Comparison of ENCODE assay signal across 8 mouse cellular contexts in genomic region chr5:36988124-36988780, GRCm38 (mm10). TPM values are rescaled to one million over a fixed set of nuclear protein-coding genes. Genes with fewer than 3 reads are reported as not detected.
A peak's percentile ranks its signal among the peaks of the same experiment; 100 is the strongest.
DNase-seq lines count a peak whose midpoint lies in the region; ATAC-seq lines count a peak whose summit lies in the region.

No protein-coding gene starts in this region.

- H3K4me2 ChIP-seq in lung, embryonic 15.5 days: peak overlapping the region; percentile 94
- peak overlapping the region; percentile 91 for H3K4me2 ChIP-seq in intestine, embryonic 15.5 days (replicated peaks)
- H3K4me2 ChIP-seq in midbrain, embryonic 13.5 days (replicated peaks): peak overlapping the region; percentile 97

- peak overlapping the region; percentile 48 for H3K27ac ChIP-seq in lung, embryonic 15.5 days
- H3K27ac ChIP-seq in intestine, embryonic 15.5 days: peak overlapping the region; percentile 34
- no peak overlapping the region for H3K27ac ChIP-seq in midbrain, embryonic 13.5 days

- H3K9ac ChIP-seq in lung, embryonic 15.5 days: peak overlapping the region; percentile 71
- peak overlapping the region; percentile 75 for H3K9ac ChIP-seq in intestine, embryonic 15.5 days
- peak overlapping the region; percentile 69 for H3K9ac ChIP-seq in midbrain, embryonic 13.5 days (replicated peaks)

- peaks cover 11% of the 10 kb centered on the region for H3K4me1 ChIP-seq in lung, embryonic 15.5 days
- H3K4me1 ChIP-seq in intestine, embryonic 15.5 days (replicated peaks): peaks cover 11% of the 10 kb centered on the region
- H3K4me1 ChIP-seq in midbrain, embryonic 13.5 days (replicated peaks): peaks cover 20% of the 10 kb centered on the region

- H3K36me3 ChIP-seq in lung, embryonic 15.5 days: no peaks in the 10 kb centered on the region
- no peaks in the 10 kb centered on the region for H3K36me3 ChIP-seq in intestine, embryonic 15.5 days
- H3K36me3 ChIP-seq in midbrain, embryonic 13.5 days: no peaks in the 10 kb centered on the region

- H3K9me3 ChIP-seq in lung, embryonic 15.5 days: no peaks in the 10 kb centered on the region
- no peaks in the 10 kb centered on the region for H3K9me3 ChIP-seq in intestine, embryonic 15.5 days
- H3K9me3 ChIP-seq in midbrain, embryonic 13.5 days: no peaks in the 10 kb centered on the region; the same call in 1 of the 2 replicates

- H3K27me3 ChIP-seq in lung, embryonic 15.5 days: no peaks in the 10 kb centered on the region
- H3K27me3 ChIP-seq in intestine, embryonic 15.5 days (replicated peaks): no peaks in the 10 kb centered on the region
- H3K27me3 ChIP-seq in midbrain, embryonic 13.5 days: peaks cover 10% of the 10 kb centered on the region; the same call in 1 of the 2 replicates

- peak overlapping the region; percentile 77 for H3K4me3 ChIP-seq in lung, embryonic 15.5 days
- peak overlapping the region; percentile 78 for H3K4me3 ChIP-seq in intestine, embryonic 15.5 days (replicated peaks)
- H3K4me3 ChIP-seq in midbrain, embryonic 13.5 days (replicated peaks): peak overlapping the region; percentile 57

- ATAC-seq in lung, embryonic 15.5 days (ENCODE audit: borderline replicate concordance, extremely low read depth, low FRiP score, low TSS enrichment): peak; percentile 46
- peak; percentile 11 for ATAC-seq in intestine, embryonic 15.5 days
- peak; percentile 53; the same call in 1 of the 2 replicates for ATAC-seq in midbrain, embryonic 13.5 days

- WGBS in lung, embryonic 15.5 days: 9% methylated on average over 24 of the region's 24 CpGs
- WGBS in intestine, embryonic 15.5 days: 8% methylated on average over 24 of the region's 24 CpGs
- WGBS in midbrain, embryonic 13.5 days: 11% methylated on average over 24 of the region's 24 CpGs

- peak; percentile 33 for DNase-seq in adrenal gland, postnatal 25 days
- no peak for DNase-seq in adrenal gland, adult 8-10 months
- no peak for DNase-seq in lung, postnatal 25 days (ENCODE audit: low spot score)
- no peak for DNase-seq in right cerebral cortex, postnatal 10 days (ENCODE audit: low spot score in 2 of 2)
- DNase-seq in thymus, postnatal 14 days: no peak

RNA-seq across cellular contexts. Expression of gene Wfs1, which starts 0.8 kb away (rescaled TPM):
- 49.0 and 64.9 TPM in 2 replicates for total RNA-seq in adrenal gland, postnatal 25 days (2021)
- 100 to 1,000 TPM in 2 of 4 experiments, 10 to 100 TPM in 2; 36.1 to 156 (median 79.3) TPM for total RNA-seq in adrenal gland, adult 8-10 months (2022)
- polyA plus RNA-seq in lung, embryonic 15.5 days (2015; fragmentation: Nextera tagmentation; extraction: Ambion mirVana): 8.5 and 10.1 TPM in 2 replicates
- polyA plus RNA-seq in intestine, embryonic 15.5 days (2015; fragmentation: Nextera tagmentation; extraction: Ambion mirVana): 12.1 and 14.6 TPM in 2 replicates
- 6.3 and 6.5 TPM in 2 replicates for polyA plus RNA-seq in midbrain, embryonic 13.5 days (2015; fragmentation: Nextera tagmentation; extraction: Ambion mirVana)
